Mouse (Mus musculus): Measurements from ENCODE around the gene P4hb. TPM values are rescaled to one million over a fixed set of nuclear protein-coding genes. Genes with fewer than 3 reads are reported as not detected.

P4hb gene
- total and polyA plus RNA-seq, 2 experiments from 2014 or later, result 165 to 191 TPM

- WGBS, result 62% methylated on average over 15 of the region's 15 CpGs
- Histone ChIP-seq H3K36me3 (ENCODE audit: insufficient read depth, low read length) (peaks cover 26% of the 10 kb centered on the region), H3K4me1 (ENCODE audit: insufficient read depth, low read length) (peaks cover 5% of the 10 kb centered on the region), H3K9ac (replicated peaks; ENCODE audit: low read length, poor library complexity, severe bottlenecking) (no peak overlapping the region), H3K4me3 (ENCODE audit: low read depth, low read length) (peak overlapping the region; percentile 96), H3K27me3 (ENCODE audit: insufficient read depth, low read length) (no peaks in the 10 kb centered on the region), H3K4me2 (ENCODE audit: low read depth, low read length, poor library complexity, severe bottlenecking) (peak overlapping the region; percentile 95), H3K27ac (ENCODE audit: low read depth, low read length) (peak overlapping the region; percentile 96; the same call in 1 of the 2 replicates), H3K9me3 (ENCODE audit: low read length) (no peaks in the 10 kb centered on the region)
- no peak for ATAC-seq (ENCODE audit: low FRiP score)
- DNase-seq (ENCODE audit: low spot score), result peak; percentile 70
- TF ChIP-seq CTCF (IDR thresholded peaks at IDR 0.05), result peak; percentile 96
Measured at GRCm38 (mm10) chr11:120579316-120580107, 6.5 kb upstream of the P4hb start.

GRCm38 (mm10) chr11:120578694-120579243 is 5.7 kb upstream of the P4hb start:
- H3K4me1 ChIP-seq (ENCODE audit: insufficient read depth, low read length), result peaks cover 5% of the 10 kb centered on the region
- no peak for DNase-seq (ENCODE audit: low spot score)
- H3K9me3 ChIP-seq (ENCODE audit: low read length), result no peaks in the 10 kb centered on the region
- no peaks in the 10 kb centered on the region for H3K27me3 ChIP-seq (ENCODE audit: insufficient read depth, low read length)
- no peak overlapping the region for H3K9ac ChIP-seq (replicated peaks; ENCODE audit: low read length, poor library complexity, severe bottlenecking)
- no peak overlapping the region for H3K4me3 ChIP-seq (ENCODE audit: low read depth, low read length)
- TF ChIP-seq CTCF (IDR thresholded peaks at IDR 0.05), result no peak
- peaks cover 26% of the 10 kb centered on the region for H3K36me3 ChIP-seq (ENCODE audit: insufficient read depth, low read length)
- 85% methylated on average over 11 of the region's 11 CpGs for WGBS
- ATAC-seq (ENCODE audit: low FRiP score), result no peak
- H3K4me2 ChIP-seq (ENCODE audit: low read depth, low read length, poor library complexity, severe bottlenecking), result no peak overlapping the region
- H3K27ac ChIP-seq (ENCODE audit: low read depth, low read length), result no peak overlapping the region; the same call in 1 of the 2 replicates

GRCm38 (mm10) chr11:120578024-120578693 is 5.1 kb upstream of the P4hb start:
- Histone ChIP-seq H3K4me3 (ENCODE audit: low read depth, low read length) (no peak overlapping the region), H3K36me3 (ENCODE audit: insufficient read depth, low read length) (peaks cover 26% of the 10 kb centered on the region), H3K9me3 (ENCODE audit: low read length) (no peaks in the 10 kb centered on the region), H3K4me2 (ENCODE audit: low read depth, low read length, poor library complexity, severe bottlenecking) (no peak overlapping the region), H3K27me3 (ENCODE audit: insufficient read depth, low read length) (no peaks in the 10 kb centered on the region), H3K4me1 (ENCODE audit: insufficient read depth, low read length) (peaks cover 5% of the 10 kb centered on the region), H3K9ac (replicated peaks; ENCODE audit: low read length, poor library complexity, severe bottlenecking) (no peak overlapping the region), H3K27ac (ENCODE audit: low read depth, low read length) (no peak overlapping the region)
- ATAC-seq (ENCODE audit: low FRiP score), result no peak
- WGBS, result 87% methylated on average over 10 of the region's 10 CpGs
- TF ChIP-seq CTCF (IDR thresholded peaks at IDR 0.05), result no peak
- DNase-seq (ENCODE audit: low spot score), result no peak

GRCm38 (mm10) chr11:120577211-120578023 is 4.4 kb upstream of the P4hb start:
- no peak overlapping the region for H3K9ac ChIP-seq (replicated peaks; ENCODE audit: low read length, poor library complexity, severe bottlenecking)
- H3K27ac ChIP-seq (ENCODE audit: low read depth, low read length), result no peak overlapping the region
- no peaks in the 10 kb centered on the region for H3K9me3 ChIP-seq (ENCODE audit: low read length)
- H3K4me1 ChIP-seq (ENCODE audit: insufficient read depth, low read length), result peaks cover 5% of the 10 kb centered on the region
- ATAC-seq (ENCODE audit: low FRiP score) (no peak), DNase-seq (ENCODE audit: low spot score) (peak; percentile 57)
- no peak overlapping the region for H3K4me2 ChIP-seq (ENCODE audit: low read depth, low read length, poor library complexity, severe bottlenecking)
- WGBS, result 78% methylated on average over 7 of the region's 7 CpGs
- H3K4me3 ChIP-seq (ENCODE audit: low read depth, low read length), result no peak overlapping the region
- H3K27me3 ChIP-seq (ENCODE audit: insufficient read depth, low read length), result no peaks in the 10 kb centered on the region
- TF ChIP-seq CTCF (IDR thresholded peaks at IDR 0.05), result peak; percentile 67
- H3K36me3 ChIP-seq (ENCODE audit: insufficient read depth, low read length), result peaks cover 26% of the 10 kb centered on the region

GRCm38 (mm10) chr11:120576365-120576981 is 3.4 kb upstream of the P4hb start:
- H3K9ac ChIP-seq (replicated peaks; ENCODE audit: low read length, poor library complexity, severe bottlenecking), result no peak overlapping the region
- WGBS, result 92% methylated on average over 3 of the region's 3 CpGs
- peaks cover 10% of the 10 kb centered on the region for H3K4me1 ChIP-seq (ENCODE audit: insufficient read depth, low read length)
- H3K9me3 ChIP-seq (ENCODE audit: low read length), result no peaks in the 10 kb centered on the region
- no peak overlapping the region for H3K4me2 ChIP-seq (ENCODE audit: low read depth, low read length, poor library complexity, severe bottlenecking)
- H3K27me3 ChIP-seq (ENCODE audit: insufficient read depth, low read length), result no peaks in the 10 kb centered on the region
- ATAC-seq (ENCODE audit: low FRiP score) (no peak), DNase-seq (ENCODE audit: low spot score) (no peak)
- peaks cover 26% of the 10 kb centered on the region for H3K36me3 ChIP-seq (ENCODE audit: insufficient read depth, low read length)
- no peak for TF ChIP-seq CTCF (IDR thresholded peaks at IDR 0.05)
- H3K27ac ChIP-seq (ENCODE audit: low read depth, low read length), result no peak overlapping the region
- H3K4me3 ChIP-seq (ENCODE audit: low read depth, low read length), result no peak overlapping the region
